Mouse (Mus musculus) G1E (cell line): ENCODE data around the gene Paox.

Experiments
- CTCF ChIP-seq: IDR thresholded peaks from 2 replicates; pipeline ENCODE4 v1.5.1; 2012; ENCODE audit warnings: low read depth, low read length, inconsistent platforms, mixed read lengths
- GATA1 ChIP-seq: IDR thresholded peaks from 2 replicates; pipeline ENCODE4 v1.6.1; 2012; ENCODE audit warnings: borderline replicate concordance, low read length, inconsistent platforms, mixed read lengths
- POLR2AphosphoS5 ChIP-seq: IDR thresholded peaks from 2 replicates; pipeline ENCODE4 v1.6.1; 2012; ENCODE audit warnings: low read depth, low read length, inconsistent platforms; ENCODE audit not compliant: insufficient replicate concordance
- TAL1 ChIP-seq: conservative IDR thresholded peaks from 2 replicates; pipeline ENCODE4 v1.6.1; 2012; ENCODE audit warnings: low read depth, low read length, inconsistent platforms, mixed read lengths

DNA sequence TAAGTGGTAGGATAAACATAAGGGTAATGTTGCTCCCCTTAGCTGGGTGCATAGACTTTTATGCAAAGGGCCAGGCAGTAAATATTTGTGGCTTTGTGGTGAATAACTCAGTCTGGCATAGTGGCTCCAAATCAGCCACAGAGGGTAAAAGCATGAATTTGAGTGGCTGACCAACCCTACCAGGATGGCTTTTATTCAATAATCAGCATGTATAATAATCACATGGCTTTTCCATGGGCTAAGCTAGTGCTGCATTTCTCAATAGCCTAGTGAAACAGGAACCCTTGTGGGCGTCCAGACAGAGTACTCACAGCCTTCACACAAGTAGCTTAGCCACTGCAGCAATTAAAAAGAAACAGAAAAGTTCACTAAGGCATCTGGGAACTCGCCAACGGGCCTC lies 3.7 kb upstream of the Paox start:
- TF ChIP-seq CTCF (no peak), POLR2AphosphoS5 (no peak), TAL1 (no peak), GATA1 (no peak)
